Mouse (Mus musculus) liver, adult 2 months (tissue): ENCODE data around the gene Kctd7. TPM values are rescaled to one million over a fixed set of nuclear protein-coding genes. Genes with fewer than 3 reads are reported as not detected.
A peak's percentile ranks its signal among the peaks of the same experiment; 100 is the strongest.

Source experiments
- DNase-seq: peaks from one replicate; pipeline ENCODE4 v3.0.0-alpha.2; 2011; ENCODE audit warnings: low read depth, low spot score; ENCODE audit errors: extremely low read depth
- H3K27ac ChIP-seq: fragments of 200-500 bp; replicated peaks from 2 replicates; pipeline ENCODE4 v1.5.1; 2012; ENCODE audit warnings: low read depth, mild to moderate bottlenecking, control low read depth, inconsistent platforms, low read length; ENCODE audit not compliant: insufficient read depth
- H3K27me3 ChIP-seq: fragments of 200-500 bp; 2 replicates; pipeline ENCODE4 v1.6.1; 2012; ENCODE audit warnings: mild to moderate bottlenecking, moderate library complexity, low read length, inconsistent platforms; ENCODE audit not compliant: control insufficient read depth, insufficient read depth
- H3K36me3 ChIP-seq: fragments of 200-500 bp; 2 replicates; pipeline ENCODE4 v1.6.1; 2012; ENCODE audit warnings: low read length, inconsistent platforms; ENCODE audit not compliant: control insufficient read depth, insufficient read depth
- H3K4me1 ChIP-seq: fragments of 200-500 bp; 2 replicates; pipeline ENCODE4 v1.6.1; 2011; ENCODE audit warnings: low read length; ENCODE audit not compliant: control insufficient read depth, insufficient read depth
- H3K4me3 ChIP-seq: fragments of 200-500 bp; 2 replicates; pipeline ENCODE4 v1.5.1; 2011; ENCODE audit warnings: low read depth, mild to moderate bottlenecking, control low read depth, low read length, moderate library complexity; ENCODE audit not compliant: insufficient read depth
- H3K79me2 ChIP-seq: fragments of 200-500 bp; 2 replicates; pipeline ENCODE4 v1.6.1; 2012; ENCODE audit warnings: inconsistent platforms, mild to moderate bottlenecking, low read length, moderate library complexity; ENCODE audit not compliant: control insufficient read depth, insufficient read depth
- H3K9ac ChIP-seq: fragments of 200-500 bp; 2 replicates; pipeline ENCODE4 v1.6.1; 2012; ENCODE audit warnings: low read depth, mild to moderate bottlenecking, control low read depth, inconsistent platforms, low read length
- CTCF ChIP-seq: fragments of 200-500 bp; IDR thresholded peaks from 2 replicates; pipeline ENCODE4 v1.5.1; 2011; ENCODE audit warnings: low read depth, low read length, control low read depth
- POLR2A ChIP-seq: fragments of 200-500 bp; IDR thresholded peaks from 2 replicates; pipeline ENCODE4 v1.6.1; 2011; ENCODE audit warnings: low read length, control low read depth; ENCODE audit not compliant: insufficient read depth; ENCODE audit errors: extremely low read depth
- WGBS: fragments of 180-500 bp; shearing (Covaris S2); methylation state at CpG from one replicate; pipeline ENCODE4 v1.1.7; 2018; 5-methylcytosine and 5-hydroxymethylcytosine counted together
- polyA plus RNA-seq: library from polyadenylated mRNA; depleted of rRNA; stranded (reverse); fragments of >200 nt; gene quantifications from 2 replicates; pipeline ENCODE4 v1.2.3, GENCODE M21; 2012
- total RNA-seq: library from RNA; depleted of rRNA; stranded (reverse); fragments of >200 nt; gene quantifications from 2 replicates; pipeline ENCODE4 v1.2.3, GENCODE M21; 2014

Gene Kctd7
- total and polyA plus RNA-seq, 2 experiments, result 2.0 to 4.0 TPM

- no peaks in the 10 kb centered on the region for H3K4me1 ChIP-seq
- H3K27ac ChIP-seq, result no peak overlapping the region
- H3K79me2 ChIP-seq, result no peaks in the 10 kb centered on the region
- TF ChIP-seq POLR2A (no peak), CTCF (no peak)
- H3K36me3 ChIP-seq, result no peaks in the 10 kb centered on the region
- H3K4me3 ChIP-seq, result no peak overlapping the region
- no peak for DNase-seq
- no peak overlapping the region for H3K9ac ChIP-seq
- H3K27me3 ChIP-seq, result no peaks in the 10 kb centered on the region
- WGBS, result 88% methylated on average over 4 of the region's 4 CpGs
Observed at GRCm38 (mm10) chr5:130165213-130165612, 20.6 kb downstream of the Kctd7 start.

GRCm38 (mm10) chr5:130169109-130169508 lies 24.4 kb downstream of the Kctd7 start:
- Histone ChIP-seq H3K4me3 (no peak overlapping the region), H3K79me2 (peaks cover 9% of the 10 kb centered on the region; the same call in 1 of the 2 replicates), H3K27me3 (no peaks in the 10 kb centered on the region), H3K27ac (no peak overlapping the region), H3K9ac (no peak overlapping the region), H3K4me1 (peaks cover 18% of the 10 kb centered on the region), H3K36me3 (no peaks in the 10 kb centered on the region)
- DNase-seq, result no peak
- WGBS, result 73% methylated on average over 6 of the region's 6 CpGs
- TF ChIP-seq CTCF (no peak), POLR2A (no peak)

- H3K4me1 ChIP-seq, result peaks cover 23% of the 10 kb centered on the region
- H3K9ac ChIP-seq, result peak overlapping the region; percentile 80
- H3K27me3 ChIP-seq, result no peaks in the 10 kb centered on the region
- H3K36me3 ChIP-seq, result no peaks in the 10 kb centered on the region
- 3% methylated on average over 6 of the region's 6 CpGs for WGBS
- H3K79me2 ChIP-seq, result peaks cover 16% of the 10 kb centered on the region; the same call in 1 of the 2 replicates
- TF ChIP-seq CTCF (no peak), POLR2A (no peak)
- H3K27ac ChIP-seq, result peak overlapping the region; percentile 97
- DNase-seq, result peak; percentile 61
- peak overlapping the region; percentile 64 for H3K4me3 ChIP-seq
Observed at GRCm38 (mm10) chr5:130170666-130171422, 26.2 kb downstream of the Kctd7 start.

- under 1% methylated on average over 62 of the region's 62 CpGs for WGBS
- Histone ChIP-seq H3K36me3 (no peaks in the 10 kb centered on the region), H3K4me3 (peak within 1 kb of the TSS; percentile 88), H3K4me1 (peaks cover 23% of the 10 kb centered on the region), H3K9ac (peak within 1 kb of the TSS; percentile 90), H3K27me3 (no peaks in the 10 kb centered on the region), H3K27ac (peak within 1 kb of the TSS; percentile 97), H3K79me2 (peaks cover 21% of the 10 kb centered on the region; the same call in 1 of the 2 replicates)
- peak; percentile 85 for DNase-seq
- TF ChIP-seq CTCF (no peak), POLR2A (peak; percentile 91)
Observed at GRCm38 (mm10) chr5:130171423-130171954, 26.8 kb downstream of the Kctd7 start, which contains the start of gene Rabgef1. Gene Rabgef1, plus strand, starts transcription at chr5:130171798.

- peak; percentile 71 for DNase-seq
- peak overlapping the region; percentile 90 for H3K9ac ChIP-seq
- peak overlapping the region; percentile 88 for H3K4me3 ChIP-seq
- H3K36me3 ChIP-seq, result no peaks in the 10 kb centered on the region
- TF ChIP-seq CTCF, result no peak
- no peak for TF ChIP-seq POLR2A
- WGBS, result under 1% methylated on average over 46 of the region's 46 CpGs
- peaks cover 21% of the 10 kb centered on the region; the same call in 1 of the 2 replicates for H3K79me2 ChIP-seq
- no peaks in the 10 kb centered on the region for H3K27me3 ChIP-seq
- peak overlapping the region; percentile 79 for H3K27ac ChIP-seq
- peaks cover 23% of the 10 kb centered on the region for H3K4me1 ChIP-seq
Observed at GRCm38 (mm10) chr5:130171956-130172601, 27.4 kb downstream of the Kctd7 start.
